Mouse (Mus musculus) stomach, embryonic 16.5 days (tissue): Measurements from ENCODE around the gene Pkn3. TPM values are rescaled to one million over a fixed set of nuclear protein-coding genes. Genes with fewer than 3 reads are reported as not detected.

Source experiments
- ATAC-seq: fragments of 200-750 bp; cut with Nextera tagmentation; 2 replicates; pipeline ENCODE4 v1.8.0; 2017; ENCODE audit warnings: moderate number of reproducible peaks, moderate TSS enrichment; ENCODE audit not compliant: insufficient read depth, low FRiP score
- H3K27ac ChIP-seq: fragments of 300-500 bp; sonication (generic); 2 replicates; pipeline ENCODE4 v1.5.1; 2014; ENCODE audit warnings: low read length
- H3K27me3 ChIP-seq: fragments of 300-500 bp; sonication (generic); 2 replicates; pipeline ENCODE4 v1.6.1; 2014; ENCODE audit warnings: low read length, control low read depth, mixed read lengths; ENCODE audit not compliant: control insufficient read depth, insufficient read depth
- H3K36me3 ChIP-seq: fragments of 300-500 bp; sonication (generic); 2 replicates; pipeline ENCODE4 v1.6.1; 2014; ENCODE audit warnings: low read length; ENCODE audit not compliant: control insufficient read depth, insufficient read depth
- H3K4me1 ChIP-seq: fragments of 300-500 bp; sonication (generic); 2 replicates; pipeline ENCODE4 v1.6.1; 2014; ENCODE audit warnings: low read length, control low read depth, mixed read lengths; ENCODE audit not compliant: control insufficient read depth, insufficient read depth
- H3K4me2 ChIP-seq: fragments of 300-500 bp; sonication (generic); 2 replicates; pipeline ENCODE4 v1.6.1; 2014; ENCODE audit warnings: low read depth, low read length, mixed read lengths
- H3K4me3 ChIP-seq: fragments of 300-500 bp; sonication (generic); replicated peaks from 2 replicates; pipeline ENCODE4 v1.5.1; 2014; ENCODE audit warnings: mild to moderate bottlenecking, low read length
- H3K9ac ChIP-seq: fragments of 300-500 bp; sonication (generic); 2 replicates; pipeline ENCODE4 v1.6.1; 2014; ENCODE audit warnings: low read length
- H3K9me3 ChIP-seq: fragments of 300-500 bp; sonication (generic); replicated peaks from 2 replicates; pipeline ENCODE4 v1.6.1; 2016; ENCODE audit warnings: low read length, control low read depth; ENCODE audit not compliant: control insufficient read depth
- WGBS: fragments of 180-500 bp; shearing (Covaris S2); extraction: QIAGEN DNeasy Blood & Tissue Kit; methylation state at CpG from one replicate; pipeline ENCODE4 v1.1.7; 2014; 5-methylcytosine and 5-hydroxymethylcytosine counted together
- polyA plus RNA-seq: library from polyadenylated mRNA; unstranded; fragments of >200 nt; fragmentation: Nextera tagmentation; extraction: Ambion mirVana; gene quantifications from 2 replicates; pipeline ENCODE4 v1.2.1, GENCODE M21; 2015

Gene Pkn3
- polyA plus RNA-seq, 1 experiment from 2014 or later: 8.9 TPM

DNA sequence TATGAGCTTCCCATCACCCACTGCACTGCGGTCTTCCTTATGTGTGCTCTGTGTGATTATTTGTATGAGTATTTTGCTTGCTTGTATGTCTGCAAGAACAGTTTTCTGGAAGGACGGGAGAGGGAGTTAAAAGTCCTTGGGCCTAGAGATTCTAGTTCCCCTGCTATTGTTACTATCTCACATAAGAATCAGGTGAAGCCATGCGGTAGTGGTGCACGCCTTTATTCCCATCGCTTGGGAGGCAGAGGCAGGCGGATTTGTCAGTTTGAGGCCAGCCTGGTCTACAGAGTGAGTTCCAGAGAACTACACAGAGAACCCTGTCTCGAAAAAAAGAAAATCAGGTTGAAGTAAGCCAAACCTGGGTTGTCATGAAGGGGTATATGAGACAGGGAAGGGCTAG lies 4.6 kb upstream of the Pkn3 start:
- 75% methylated on average over 7 of the region's 7 CpGs for WGBS
- Histone ChIP-seq H3K36me3 (no peaks in the 10 kb centered on the region; the same call in 1 of the 2 replicates), H3K27ac (no peak overlapping the region), H3K27me3 (no peaks in the 10 kb centered on the region), H3K9me3 (no peaks in the 10 kb centered on the region), H3K4me1 (peaks cover 6% of the 10 kb centered on the region; the same call in 1 of the 2 replicates), H3K4me2 (no peak overlapping the region), H3K4me3 (no peak overlapping the region), H3K9ac (no peak overlapping the region)
- no peak for ATAC-seq

DNA sequence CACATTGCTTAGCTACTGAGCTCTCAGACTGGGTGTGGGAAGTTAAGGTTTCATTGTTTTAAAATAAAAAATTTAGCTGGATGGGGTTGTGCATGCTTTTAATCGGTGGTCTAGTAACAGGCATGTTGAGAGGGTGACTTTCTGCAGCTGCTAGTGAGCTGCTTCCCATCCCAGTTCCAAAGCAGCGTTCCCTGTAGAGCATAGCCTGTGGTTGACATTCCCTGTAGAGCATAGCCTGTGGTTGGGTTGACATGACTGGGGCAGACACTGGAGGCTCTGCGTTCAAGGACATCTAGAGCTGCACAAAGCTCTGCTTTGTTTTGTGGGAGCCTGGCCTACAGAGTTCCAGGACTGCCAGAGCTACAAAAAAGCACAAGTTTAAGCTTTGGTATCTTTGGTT lies 4.2 kb upstream of the Pkn3 start:
- Histone ChIP-seq H3K4me2 (no peak overlapping the region), H3K9me3 (no peaks in the 10 kb centered on the region), H3K27me3 (no peaks in the 10 kb centered on the region), H3K36me3 (no peaks in the 10 kb centered on the region; the same call in 1 of the 2 replicates), H3K4me1 (peaks cover 7% of the 10 kb centered on the region; the same call in 1 of the 2 replicates), H3K4me3 (no peak overlapping the region), H3K9ac (no peak overlapping the region), H3K27ac (no peak overlapping the region)
- WGBS: 70% methylated on average over 3 of the region's 3 CpGs
- no peak for ATAC-seq

DNA sequence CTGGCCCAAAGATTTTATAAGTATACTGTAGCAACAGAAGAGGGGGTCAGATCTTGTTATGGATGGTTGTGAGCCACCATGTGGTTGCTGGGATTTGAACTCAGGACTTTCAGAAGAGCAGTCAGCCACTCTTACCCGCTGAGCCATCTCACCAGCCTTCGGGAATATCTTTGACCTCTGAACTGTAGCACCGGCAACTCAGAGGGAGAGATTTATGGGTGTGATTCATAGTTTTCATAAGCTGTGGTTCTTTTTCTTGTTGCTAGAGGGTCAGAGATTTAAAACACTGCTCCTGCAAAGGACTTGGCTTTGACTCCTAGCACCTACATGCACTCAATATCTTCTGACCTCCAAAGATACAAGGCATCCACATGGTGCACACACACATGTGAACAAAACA lies 1.9 kb upstream of the Pkn3 start:
- H3K4me2 ChIP-seq: no peak overlapping the region
- no peak overlapping the region for H3K9ac ChIP-seq
- no peak overlapping the region for H3K4me3 ChIP-seq
- H3K27me3 ChIP-seq: no peaks in the 10 kb centered on the region
- H3K4me1 ChIP-seq: peaks cover 9% of the 10 kb centered on the region
- 49% methylated on average over 3 of the region's 3 CpGs for WGBS
- no peaks in the 10 kb centered on the region for H3K36me3 ChIP-seq
- ATAC-seq: no peak
- H3K27ac ChIP-seq: no peak overlapping the region
- H3K9me3 ChIP-seq: no peaks in the 10 kb centered on the region

DNA sequence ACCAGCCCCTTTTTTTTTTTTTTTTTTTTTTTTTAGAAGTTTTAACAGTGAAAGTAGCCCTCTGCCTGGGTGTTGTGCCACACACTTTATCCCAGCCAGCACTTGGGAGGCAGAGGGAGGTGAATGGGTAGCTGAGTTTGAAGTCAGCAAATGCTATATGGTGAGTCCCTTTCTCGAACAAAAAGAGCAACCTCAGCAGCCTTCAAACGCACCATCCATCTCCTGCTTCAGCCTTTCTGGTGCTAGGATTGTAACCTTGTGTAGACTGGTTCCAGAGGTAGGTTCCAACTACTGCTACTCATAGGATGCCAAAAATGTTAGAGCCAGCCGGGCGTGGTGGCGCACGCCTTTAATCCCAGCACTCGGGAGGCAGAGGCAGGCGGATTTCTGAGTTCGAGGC lies 1.0 kb upstream of the Pkn3 start:
- Histone ChIP-seq H3K27ac (no peak overlapping the region), H3K4me2 (no peak overlapping the region), H3K36me3 (no peaks in the 10 kb centered on the region), H3K4me3 (no peak overlapping the region), H3K9me3 (no peaks in the 10 kb centered on the region), H3K4me1 (peaks cover 9% of the 10 kb centered on the region), H3K9ac (no peak overlapping the region), H3K27me3 (no peaks in the 10 kb centered on the region)
- 86% methylated on average over 7 of the region's 9 CpGs for WGBS
- ATAC-seq: no peak

DNA sequence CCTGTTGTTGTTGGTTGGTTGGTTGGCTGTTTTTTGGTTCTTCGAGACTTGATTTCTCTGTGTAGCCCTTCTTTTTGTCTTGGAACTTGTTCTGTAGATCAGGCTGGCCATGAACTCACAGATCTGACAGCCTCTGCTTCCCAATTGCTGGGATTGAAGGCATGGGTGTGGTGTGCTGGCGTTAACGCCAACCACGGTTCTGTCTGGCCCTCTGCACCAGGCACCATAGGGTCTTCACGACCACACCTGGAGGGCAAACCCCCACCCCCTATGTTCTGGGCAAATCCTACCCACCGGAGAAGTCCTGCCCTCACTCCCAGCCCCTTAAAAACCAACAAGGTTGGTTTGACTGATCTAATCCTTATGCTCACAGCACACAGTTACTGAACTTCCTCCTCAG lies 525 bp upstream of the Pkn3 start:
- WGBS: 60% methylated on average over 6 of the region's 6 CpGs
- H3K4me3 ChIP-seq: no peak overlapping the region
- no peaks in the 10 kb centered on the region for H3K27me3 ChIP-seq
- ATAC-seq: peak; percentile 32; the same call in 1 of the 2 replicates
- peaks cover 9% of the 10 kb centered on the region for H3K4me1 ChIP-seq
- no peaks in the 10 kb centered on the region for H3K36me3 ChIP-seq
- H3K27ac ChIP-seq: peak overlapping the region; percentile 14
- H3K9me3 ChIP-seq: no peaks in the 10 kb centered on the region
- peak overlapping the region; percentile 80; the same call in 1 of the 2 replicates for H3K9ac ChIP-seq
- H3K4me2 ChIP-seq: peak overlapping the region; percentile 99

DNA sequence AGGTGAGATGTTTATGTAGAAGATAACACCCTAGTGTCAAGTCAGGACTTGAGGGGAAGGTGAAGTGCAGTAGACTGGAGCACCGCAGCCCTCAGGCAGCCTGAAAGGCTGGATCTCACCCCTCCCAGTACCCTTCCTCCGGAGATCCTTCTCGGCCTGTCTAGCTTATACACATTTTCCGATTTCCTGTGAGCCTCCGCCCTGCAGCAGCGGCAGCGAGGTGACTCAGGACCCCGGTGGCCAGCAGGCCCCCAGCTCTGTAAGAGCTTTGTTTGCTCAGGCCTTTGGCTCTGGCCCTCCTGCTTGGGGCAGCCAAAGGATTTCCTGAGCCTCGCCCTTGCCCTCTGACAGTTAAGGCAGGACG lies 847 bp downstream of the Pkn3 start:
- Histone ChIP-seq H3K27me3 (no peaks in the 10 kb centered on the region), H3K4me1 (peaks cover 9% of the 10 kb centered on the region), H3K9me3 (no peaks in the 10 kb centered on the region), H3K4me2 (peak overlapping the region; percentile 99), H3K36me3 (no peaks in the 10 kb centered on the region), H3K9ac (peak overlapping the region; percentile 80), H3K4me3 (peak overlapping the region; percentile 74), H3K27ac (peak overlapping the region; percentile 94)
- 0 out of 2 replicates have a peak, but pooled peaks have one; percentile 7 for ATAC-seq
- WGBS: 16% methylated on average over 10 of the region's 10 CpGs

DNA sequence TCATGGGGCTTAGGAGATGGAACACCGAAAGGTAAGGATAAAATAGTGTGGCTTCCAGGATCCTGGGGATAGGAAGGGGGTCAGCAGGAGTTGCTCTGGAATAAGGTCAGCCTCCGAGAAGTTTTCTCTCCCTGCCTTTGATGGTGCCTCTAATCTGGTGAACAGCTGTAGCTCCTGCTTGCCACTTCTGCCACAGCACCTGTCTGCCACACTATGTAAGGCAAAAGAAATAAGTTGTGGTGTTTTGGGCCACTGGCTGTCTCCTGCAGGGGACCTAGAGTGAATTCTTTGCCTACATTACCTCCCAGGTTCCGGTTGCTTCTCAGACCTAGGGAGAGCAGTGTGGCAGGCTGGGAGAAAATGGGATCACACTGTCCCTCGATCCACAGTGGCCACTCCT lies 1.3 kb downstream of the Pkn3 start:
- Histone ChIP-seq H3K27ac (peak overlapping the region; percentile 94), H3K4me1 (peaks cover 9% of the 10 kb centered on the region), H3K36me3 (no peaks in the 10 kb centered on the region), H3K9me3 (no peaks in the 10 kb centered on the region), H3K9ac (peak overlapping the region; percentile 80), H3K27me3 (no peaks in the 10 kb centered on the region), H3K4me3 (peak overlapping the region; percentile 74; the same call in 1 of the 2 replicates), H3K4me2 (peak overlapping the region; percentile 99)
- no peak for ATAC-seq
- WGBS: 62% methylated on average over 4 of the region's 4 CpGs

DNA sequence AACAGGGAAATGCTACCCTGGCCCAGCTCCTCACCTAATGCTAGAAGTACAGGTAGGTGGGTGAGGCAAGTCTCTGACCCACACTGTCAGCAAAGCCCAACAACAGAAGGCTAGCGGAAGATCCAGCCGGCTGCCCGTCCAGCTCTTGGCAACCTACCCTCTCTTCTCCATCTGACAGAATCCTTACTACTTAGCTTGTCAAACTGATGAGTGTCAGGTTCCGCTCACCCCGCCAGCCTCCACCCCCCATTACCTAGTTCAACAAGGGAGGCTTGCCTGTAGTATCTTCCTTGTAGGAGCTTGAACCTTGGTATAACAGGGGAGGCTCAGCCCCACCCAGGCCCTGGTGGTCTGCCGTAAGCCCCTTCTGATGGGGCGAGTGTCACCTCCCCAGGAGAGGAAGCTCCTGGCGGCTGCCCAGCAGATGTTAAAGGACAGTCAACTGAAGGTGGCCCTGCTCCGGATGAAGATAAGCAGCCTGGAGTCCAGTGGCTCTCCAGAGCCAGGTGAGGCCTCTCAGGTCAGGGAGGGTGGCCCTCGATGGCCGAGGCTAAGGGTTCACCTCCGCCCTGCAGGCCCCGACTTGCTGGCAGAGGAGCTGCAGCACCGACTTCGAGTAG lies 2.8 kb downstream of the Pkn3 start:
- Histone ChIP-seq H3K4me2 (no peak overlapping the region), H3K4me1 (peaks cover 9% of the 10 kb centered on the region), H3K4me3 (no peak overlapping the region), H3K27ac (no peak overlapping the region), H3K9ac (no peak overlapping the region), H3K27me3 (no peaks in the 10 kb centered on the region), H3K36me3 (no peaks in the 10 kb centered on the region), H3K9me3 (no peaks in the 10 kb centered on the region)
- 85% methylated on average over 15 of the region's 15 CpGs for WGBS
- ATAC-seq: no peak

DNA sequence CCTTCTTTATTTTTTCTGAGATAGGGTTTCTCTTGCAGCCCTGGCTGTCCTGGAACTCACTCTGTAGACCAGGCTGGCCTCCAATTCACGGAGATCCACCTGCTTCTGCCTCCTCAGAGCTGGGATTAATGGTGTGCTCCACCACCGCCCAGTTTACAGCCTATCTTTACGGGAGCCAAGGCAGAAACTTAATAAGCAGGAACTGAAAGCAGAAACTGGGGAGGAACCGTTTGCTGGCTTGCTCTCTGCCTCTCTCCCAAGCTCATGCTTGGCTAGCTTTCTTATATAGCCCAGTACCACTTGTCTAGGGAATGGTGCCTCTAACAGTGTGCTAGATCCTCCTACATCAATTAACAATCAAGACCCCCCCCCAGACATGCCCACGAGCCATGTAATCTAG lies 6.6 kb downstream of the Pkn3 start:
- ATAC-seq: no peak
- Histone ChIP-seq H3K36me3 (no peaks in the 10 kb centered on the region), H3K9ac (no peak overlapping the region), H3K4me3 (no peak overlapping the region), H3K4me2 (peak overlapping the region; percentile 42; the same call in 1 of the 2 replicates), H3K4me1 (no peaks in the 10 kb centered on the region), H3K9me3 (no peaks in the 10 kb centered on the region), H3K27me3 (no peaks in the 10 kb centered on the region), H3K27ac (no peak overlapping the region)
- WGBS: 63% methylated on average over 5 of the region's 5 CpGs
